Mouse (Mus musculus): Measurements from ENCODE around the gene Fam81a.

- TF ChIP-seq CTCF (IDR thresholded peaks at IDR 0.05; ENCODE audit: control insufficient read depth, insufficient read depth, insufficient replicate concordance, low read depth, low read length) (no peak), POLR2A (IDR thresholded peaks at IDR 0.05; ENCODE audit: control insufficient read depth, low read depth, low read length) (no peak)
Measured at GRCm38 (mm10) chr9:70080027-70080800, 62.1 kb downstream of the Fam81a start.

All from testis, adult 2 months (tissue).